Mouse (Mus musculus) gastrocnemius, postnatal 25 days (tissue): Measurements from ENCODE around the gene Morc2a. TPM values are rescaled to one million over a fixed set of nuclear protein-coding genes. Genes with fewer than 3 reads are reported as not detected.

Source experiments
- DNase-seq: peaks from one replicate; pipeline ENCODE4 v3.0.0; 2022
- total RNA-seq, 2 experiments: library from RNA; stranded (reverse); gene quantifications; 1 replicate in 1 of 2; 2 replicates in 1 of 2; pipeline ENCODE4 v1.2.3; 2021

Morc2a gene
- total RNA-seq, 2 experiments from 2014 or later, result 15.5 to 15.9 TPM

GRCm38 (mm10) chr11:3733933-3734636 lies 85.1 kb downstream of the Morc2a start:
- DNase-seq, result no peak

DNA sequence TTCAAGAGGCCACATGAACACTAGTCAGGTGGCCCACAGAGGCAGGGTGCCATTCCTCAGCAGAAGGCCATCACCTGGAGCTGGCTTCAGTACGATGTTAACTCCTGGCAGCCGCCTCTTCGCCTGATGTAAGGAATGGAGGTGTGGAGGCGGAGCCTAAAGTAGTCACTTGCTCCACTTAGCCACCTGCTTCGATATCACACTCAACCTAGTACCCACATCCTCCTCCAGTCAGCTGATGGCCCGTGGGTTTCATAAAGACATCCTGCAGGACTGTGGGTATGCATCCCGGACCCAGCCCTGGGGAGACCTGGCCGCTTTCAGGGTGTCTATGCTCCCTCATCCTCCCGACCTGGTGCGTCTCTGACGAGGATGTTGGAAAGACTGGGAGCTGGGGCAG lies 86.7 kb downstream of the Morc2a start:
- DNase-seq, result no peak

DNA sequence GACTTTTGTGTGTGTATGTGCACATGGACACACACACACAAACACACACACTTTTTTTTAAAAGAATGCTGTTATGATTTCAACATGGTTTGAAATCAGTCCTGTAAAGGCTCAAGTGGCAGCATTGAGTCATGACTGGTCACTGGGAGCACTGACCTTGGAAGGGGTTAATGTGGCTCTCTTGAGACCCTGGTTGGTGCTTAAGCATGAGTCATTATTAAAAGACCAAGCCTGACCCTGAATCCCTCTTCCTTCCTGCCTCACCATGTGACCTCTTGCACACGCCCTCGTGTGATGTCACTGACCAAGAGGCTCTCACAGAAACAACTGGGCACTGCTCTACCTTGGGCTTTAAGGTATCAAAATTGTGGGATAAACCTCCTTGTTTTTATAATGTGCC lies 89.8 kb downstream of the Morc2a start:
- DNase-seq, result no peak

Other genes with a start within 250 kb of the Morc2a start
- 10 to 100 TPM; 11.4 to 11.8 TPM for gene Limk2, start 240.0 kb upstream of the Morc2a start, total RNA-seq
- gene Rnf185, start 196.8 kb upstream of the Morc2a start, total RNA-seq, result 10 to 100 TPM; 13.1 to 16.9 TPM
- gene Pla2g3, start 160.9 kb upstream of the Morc2a start, total RNA-seq, result not detected
- gene Inpp5j, start 144.4 kb upstream of the Morc2a start, total RNA-seq, result 1 to 10 TPM; 5.6 TPM
- 10 to 100 TPM; 15.1 to 19.6 TPM for gene Selenom, start 134.5 kb upstream of the Morc2a start, total RNA-seq
- gene Smtn, start 108.6 kb upstream of the Morc2a start, total RNA-seq, result 10 to 100 TPM; 80.8 to 97.3 TPM
- gene Osbp2, start 214.7 kb downstream of the Morc2a start, total RNA-seq, result under 1 TPM; 0.46 TPM
- gene 4921536K21Rik, start 245.9 kb downstream of the Morc2a start, total RNA-seq, result under 1 TPM; 0.13 TPM
- gene Dusp18, start 246.0 kb downstream of the Morc2a start, total RNA-seq, result 1 to 10 TPM; 5.1 to 8.4 TPM